Mouse (Mus musculus): ENCODE measurements around the gene 0610009B22Rik.

0610009B22Rik gene

GRCm38 (mm10) chr11:51658705-51659104, 30.0 kb downstream of the 0610009B22Rik start:
- no peak for DNase-seq (ENCODE audit: low spot score in 2 of 2)

GRCm38 (mm10) chr11:51658291-51658690, 30.4 kb downstream of the 0610009B22Rik start:
- no peak for DNase-seq (ENCODE audit: low spot score in 2 of 2)

GRCm38 (mm10) chr11:51656798-51657521, 31.7 kb downstream of the 0610009B22Rik start:
- DNase-seq (ENCODE audit: low spot score in 2 of 2), result no peak

GRCm38 (mm10) chr11:51654891-51655290, 33.8 kb downstream of the 0610009B22Rik start:
- DNase-seq (ENCODE audit: low spot score in 2 of 2), result no peak

GRCm38 (mm10) chr11:51653736-51654135, 34.9 kb downstream of the 0610009B22Rik start:
- DNase-seq (ENCODE audit: low spot score in 2 of 2), result no peak

- DNase-seq (ENCODE audit: low spot score in 2 of 2), result no peak
These were observed 35.7 kb downstream of the 0610009B22Rik start for GRCm38 (mm10) chr11:51652889-51653418.

- no peak for DNase-seq (ENCODE audit: low spot score in 2 of 2)
These were observed 37.8 kb downstream of the 0610009B22Rik start, which contains the start of the genes N4bp3 and D930048N14Rik for GRCm38 (mm10) chr11:51650691-51651515. Gene N4bp3, minus strand, starts transcription at chr11:51650842. Gene D930048N14Rik, plus strand, starts transcription at chr11:51650954.

GRCm38 (mm10) chr11:51650261-51650660, 38.4 kb downstream of the 0610009B22Rik start:
- no peak for DNase-seq (ENCODE audit: low spot score in 2 of 2)

GRCm38 (mm10) chr11:51649889-51650199, 38.8 kb downstream of the 0610009B22Rik start:
- DNase-seq (ENCODE audit: low spot score in 2 of 2), result peak in 1 of 2 experiments; percentile 56

- DNase-seq (ENCODE audit: low spot score in 2 of 2), result no peak
These were observed 39.4 kb downstream of the 0610009B22Rik start for GRCm38 (mm10) chr11:51649111-51649888.

- DNase-seq (ENCODE audit: low spot score in 2 of 2), result no peak
These were observed 40.1 kb downstream of the 0610009B22Rik start for GRCm38 (mm10) chr11:51648566-51648965.

GRCm38 (mm10) chr11:51646751-51647667, 41.7 kb downstream of the 0610009B22Rik start:
- no peak for DNase-seq (ENCODE audit: low spot score in 2 of 2)

- no peak for DNase-seq (ENCODE audit: low spot score in 2 of 2)
These were observed 42.4 kb downstream of the 0610009B22Rik start for GRCm38 (mm10) chr11:51646245-51646644.

GRCm38 (mm10) chr11:51645293-51645692, 43.4 kb downstream of the 0610009B22Rik start:
- DNase-seq (ENCODE audit: low spot score in 2 of 2), result no peak

- no peak for DNase-seq (ENCODE audit: low spot score in 2 of 2)
These were observed 44.5 kb downstream of the 0610009B22Rik start for GRCm38 (mm10) chr11:51644217-51644616.

- no peak for DNase-seq (ENCODE audit: low spot score in 2 of 2)
These were observed 44.9 kb downstream of the 0610009B22Rik start for GRCm38 (mm10) chr11:51643761-51644160.

GRCm38 (mm10) chr11:51643202-51643601, 45.5 kb downstream of the 0610009B22Rik start:
- no peak for DNase-seq (ENCODE audit: low spot score in 2 of 2)

GRCm38 (mm10) chr11:51640748-51641147, 47.9 kb downstream of the 0610009B22Rik start:
- DNase-seq (ENCODE audit: low spot score in 2 of 2), result no peak

- DNase-seq (ENCODE audit: low spot score in 2 of 2), result no peak
These were observed 50.2 kb downstream of the 0610009B22Rik start for GRCm38 (mm10) chr11:51638497-51638896.

GRCm38 (mm10) chr11:51637971-51638414, 50.7 kb downstream of the 0610009B22Rik start:
- no peak for DNase-seq (ENCODE audit: low spot score in 2 of 2)

- peak in 1 of 2 experiments; percentile 72 for DNase-seq (ENCODE audit: low spot score in 2 of 2)
These were observed 52.4 kb downstream of the 0610009B22Rik start for GRCm38 (mm10) chr11:51636323-51636684.
